Mouse (Mus musculus) CD4-positive, CD25-positive, alpha-beta regulatory T cell, adult 2 months (primary cell): ENCODE measurements at regions not wholly inside any gene's neighbourhood (a gene's known extent, or its start where the extent isn't known, plus 50 kb on each side); places are given as distances from the start of the nearest gene placed in this dataset.

ENCODE experiments used
- DNase-seq: peaks from one replicate; pipeline ENCODE4 v3.0.0-alpha.2; 2012; ENCODE audit warnings: low read depth, low spot score

- DNase-seq = no peak
Observed at GRCm38 (mm10) chr9:46633952-46634351, 314.2 kb upstream of the 4931429L15Rik start.

DNA sequence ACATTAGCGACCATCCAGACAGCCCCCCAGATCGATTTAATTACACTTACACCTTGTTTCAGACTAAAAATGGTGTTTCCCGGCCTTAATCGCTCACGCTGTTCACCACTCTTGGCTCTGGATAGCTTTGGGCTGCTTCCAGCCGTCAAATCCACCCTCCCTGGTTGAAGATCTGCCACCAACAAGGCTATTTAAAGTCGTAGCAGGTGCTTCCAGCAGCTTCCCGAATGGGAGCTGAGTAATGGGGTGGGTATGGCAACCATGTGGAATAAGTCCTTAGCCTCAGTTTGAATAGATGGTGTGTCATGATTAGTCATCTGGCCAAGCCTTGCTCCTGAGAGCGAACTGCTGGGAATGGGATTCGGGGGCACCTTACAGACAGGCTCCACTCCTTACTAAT is 312.8 kb upstream of the 4931429L15Rik start:
- DNase-seq = no peak

- no peak for DNase-seq
Observed at GRCm38 (mm10) chr9:46622255-46622654, 302.5 kb upstream of the 4931429L15Rik start.

DNA sequence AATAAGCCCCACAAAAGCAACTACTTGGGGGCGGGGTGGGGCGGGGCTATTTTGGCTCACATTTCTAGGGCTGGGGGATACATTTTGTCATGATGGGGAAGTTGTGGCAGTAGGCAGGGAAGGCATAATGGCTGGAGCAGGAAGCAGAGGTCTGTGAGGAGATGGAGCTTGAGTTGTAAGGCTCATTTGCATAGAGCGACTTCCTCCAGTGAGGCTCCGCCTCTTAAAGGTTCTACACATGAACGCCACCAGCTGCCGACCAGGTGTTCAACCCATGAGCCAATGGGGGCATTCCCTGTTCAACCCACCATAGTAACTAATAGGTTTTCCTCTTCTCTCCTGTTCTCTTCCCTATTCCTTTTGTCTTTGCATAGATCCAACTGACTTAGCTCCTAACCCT is 302.1 kb upstream of the 4931429L15Rik start:
- no peak for DNase-seq

GRCm38 (mm10) chr9:46610101-46611005 is 290.6 kb upstream of the 4931429L15Rik start:
- no peak for DNase-seq

DNA sequence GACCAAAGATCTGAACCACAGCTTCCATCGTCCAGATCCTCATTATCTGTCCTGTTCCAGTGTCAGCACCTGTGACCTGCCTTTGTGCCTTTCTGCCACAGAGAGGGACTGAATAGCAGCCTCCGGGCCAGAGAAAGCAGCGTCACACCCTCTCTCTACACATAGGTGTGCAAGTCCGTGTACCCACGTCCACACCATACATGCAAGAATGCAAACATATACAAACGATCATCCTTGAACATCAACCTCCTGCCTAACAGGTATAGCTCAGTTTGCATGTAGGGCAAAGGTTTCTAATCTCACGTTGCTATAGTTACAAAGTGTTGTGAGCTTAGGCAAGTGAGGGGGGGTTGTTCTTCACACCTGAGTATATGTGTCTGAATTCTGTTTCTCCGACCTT is 288.9 kb upstream of the 4931429L15Rik start:
- no peak for DNase-seq

DNA sequence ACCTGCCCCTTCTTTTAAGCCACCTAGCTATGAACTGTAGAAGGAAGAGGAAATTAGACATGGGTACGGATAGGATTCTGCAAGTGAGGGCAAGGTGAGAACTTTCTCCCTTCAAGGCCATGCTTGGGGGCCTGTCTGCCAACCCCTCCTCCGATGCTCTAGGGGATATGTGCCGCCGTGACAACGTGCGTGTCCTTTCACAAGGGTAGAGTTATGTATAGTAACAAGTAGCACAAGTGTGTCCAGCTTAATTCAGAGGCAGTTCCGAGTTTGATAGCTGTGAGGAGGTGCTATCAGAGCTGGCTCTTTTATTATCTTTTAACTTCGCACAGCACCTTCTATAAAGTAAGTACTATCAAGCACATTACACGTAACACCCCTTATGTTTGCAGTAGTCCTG is 281.0 kb upstream of the 4931429L15Rik start:
- no peak for DNase-seq

DNA sequence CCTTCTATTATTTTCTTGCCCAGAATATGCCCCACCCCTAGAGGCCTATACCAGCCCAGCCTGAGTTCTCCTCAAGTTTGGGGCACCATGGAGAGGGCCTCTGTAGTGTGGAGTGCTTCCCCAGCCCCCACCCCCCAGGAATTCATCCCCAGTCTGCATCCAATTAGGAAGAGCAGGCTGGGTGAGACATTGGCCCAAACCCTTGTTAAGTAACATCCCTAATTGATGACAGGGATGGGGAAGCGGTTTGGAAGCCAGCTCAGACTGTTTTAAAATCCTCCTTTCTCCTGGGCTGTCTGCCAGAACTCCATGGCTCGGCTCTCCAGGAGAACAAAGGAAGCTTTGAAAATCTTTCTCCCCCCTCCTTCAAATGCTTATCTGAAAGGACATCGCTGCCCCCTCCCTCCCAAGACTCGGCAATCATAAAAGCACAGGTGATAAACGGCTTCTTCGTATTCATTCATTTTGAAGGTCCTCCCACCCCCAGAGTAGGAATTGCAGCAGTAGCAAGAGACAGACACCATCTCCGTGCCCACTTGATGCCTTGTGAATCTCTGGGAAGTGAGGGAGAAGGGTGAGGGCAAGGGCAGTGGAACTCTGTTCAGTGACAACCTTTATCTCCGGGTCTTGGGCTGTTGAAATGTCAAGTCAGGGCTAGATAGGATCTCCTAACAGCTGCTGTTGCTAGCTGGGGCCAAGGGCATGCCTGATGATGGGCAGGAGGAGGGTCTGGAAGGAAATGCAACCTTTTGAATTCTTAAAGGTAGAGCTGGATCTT is 280.3 kb upstream of the 4931429L15Rik start:
- DNase-seq = no peak

GRCm38 (mm10) chr9:46598518-46598917 is 278.7 kb upstream of the 4931429L15Rik start:
- DNase-seq = no peak

- no peak for DNase-seq
Observed at GRCm38 (mm10) chr9:46593444-46593843, 273.7 kb upstream of the 4931429L15Rik start.

DNA sequence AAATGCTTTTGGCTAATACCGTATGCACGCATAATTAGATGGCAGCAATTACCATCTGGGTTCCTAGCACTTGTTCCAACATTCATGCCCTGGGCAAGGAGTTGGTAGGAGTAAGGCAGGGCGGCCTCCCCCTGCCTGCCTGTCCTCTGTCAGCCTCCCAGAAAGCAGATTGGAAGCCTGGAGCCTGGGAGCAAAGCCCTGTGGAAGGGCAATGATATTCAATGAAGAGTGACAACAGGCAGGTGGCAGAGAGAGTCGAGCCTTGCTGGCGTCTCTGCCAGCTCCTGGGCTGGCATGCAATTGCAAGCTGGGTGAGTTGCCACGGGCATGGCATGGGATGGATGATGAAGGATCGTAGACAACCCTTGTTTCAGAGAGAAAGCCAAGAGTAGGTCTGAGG is 273.1 kb upstream of the 4931429L15Rik start:
- no peak for DNase-seq

- DNase-seq = no peak
Observed at GRCm38 (mm10) chr9:46586818-46587217, 267.0 kb upstream of the 4931429L15Rik start.

DNA sequence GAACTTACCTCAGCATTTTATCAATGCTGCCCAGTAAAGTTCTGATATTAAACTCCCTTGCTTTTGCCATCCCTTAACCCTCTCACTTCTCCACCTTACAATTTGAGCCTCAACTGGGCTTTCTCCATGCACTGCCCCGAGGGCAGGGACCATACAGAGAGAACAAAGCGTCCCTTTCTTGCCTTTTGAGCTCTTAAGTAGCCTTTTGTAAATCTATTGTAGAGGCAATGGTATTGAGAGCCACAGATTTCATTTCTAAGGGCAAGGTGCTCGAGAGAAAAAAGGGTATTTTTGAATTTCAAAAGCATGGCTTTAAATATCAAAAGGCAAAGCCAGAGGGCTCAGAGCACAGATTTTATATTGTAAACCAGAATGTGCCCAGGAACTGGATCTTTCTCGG is 262.1 kb upstream of the 4931429L15Rik start:
- no peak for DNase-seq

- no peak for DNase-seq
Observed at GRCm38 (mm10) chr9:46562301-46562700, 242.5 kb upstream of the 4931429L15Rik start.

- DNase-seq = no peak
Observed at GRCm38 (mm10) chr9:46558481-46558880, 238.7 kb upstream of the 4931429L15Rik start.

DNA sequence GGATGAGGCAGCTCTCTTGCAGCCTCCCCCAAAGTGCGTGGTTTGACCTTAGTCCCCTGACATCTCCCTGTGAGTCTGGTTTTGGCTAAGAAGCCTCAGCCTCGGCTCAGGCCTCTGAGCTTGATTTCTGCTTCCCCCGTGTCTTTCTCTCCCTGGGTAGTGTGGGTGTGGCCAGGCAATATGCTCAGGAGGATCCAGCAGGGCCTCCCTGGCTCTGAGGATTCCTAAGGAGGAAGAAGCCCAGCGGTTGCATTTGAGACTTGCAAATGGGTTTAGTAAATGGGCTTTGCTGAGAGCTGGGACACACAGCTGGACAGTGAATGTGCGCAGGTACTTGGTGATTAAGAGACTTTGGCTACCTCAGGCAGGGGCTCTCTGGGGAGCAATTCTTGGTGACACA is 238.0 kb upstream of the 4931429L15Rik start:
- no peak for DNase-seq

DNA sequence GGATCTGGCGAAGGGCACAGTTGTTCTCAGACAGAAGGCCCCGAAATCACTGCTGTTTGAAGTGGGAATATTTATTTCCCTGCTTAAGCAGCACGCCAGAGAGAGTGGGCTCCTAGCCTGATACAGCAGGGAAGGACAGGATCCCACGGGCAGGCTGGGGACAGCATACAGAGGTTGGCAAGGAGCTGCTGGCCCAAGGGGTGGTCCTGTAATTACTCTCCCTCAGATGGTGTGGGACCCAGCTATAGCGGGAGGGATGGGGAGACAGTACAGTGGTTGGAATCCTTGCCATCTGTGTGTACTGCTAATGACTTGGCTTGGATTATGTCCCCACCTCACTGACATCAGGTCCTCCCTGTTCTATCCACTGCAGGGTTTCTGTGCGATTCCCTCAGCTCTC is 235.4 kb upstream of the 4931429L15Rik start:
- no peak for DNase-seq

- no peak for DNase-seq
Observed at GRCm38 (mm10) chr9:46554586-46555152, 234.9 kb upstream of the 4931429L15Rik start.

GRCm38 (mm10) chr9:46549416-46549815 is 229.6 kb upstream of the 4931429L15Rik start:
- no peak for DNase-seq

GRCm38 (mm10) chr9:46544326-46544725 is 224.5 kb upstream of the 4931429L15Rik start:
- DNase-seq = no peak

DNA sequence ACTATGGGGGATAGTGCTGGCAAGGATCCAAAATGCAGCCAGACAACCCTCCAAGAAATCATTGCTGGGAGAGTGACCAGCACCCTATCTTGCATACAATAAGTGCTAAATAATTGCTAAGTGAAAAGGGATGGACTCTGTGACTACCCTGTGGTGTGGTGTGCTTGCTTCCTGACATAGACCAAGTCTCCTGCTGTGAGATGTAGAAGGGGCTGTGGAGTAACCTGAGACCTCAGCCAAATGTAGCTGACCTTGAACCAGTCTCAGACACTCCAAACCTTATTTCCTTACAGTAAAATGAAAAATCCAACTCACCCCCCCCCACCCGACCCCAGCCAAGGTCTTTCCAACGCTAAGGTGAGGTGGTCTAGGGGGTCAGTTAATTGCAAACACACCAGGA is 221.2 kb upstream of the 4931429L15Rik start:
- no peak for DNase-seq

DNA sequence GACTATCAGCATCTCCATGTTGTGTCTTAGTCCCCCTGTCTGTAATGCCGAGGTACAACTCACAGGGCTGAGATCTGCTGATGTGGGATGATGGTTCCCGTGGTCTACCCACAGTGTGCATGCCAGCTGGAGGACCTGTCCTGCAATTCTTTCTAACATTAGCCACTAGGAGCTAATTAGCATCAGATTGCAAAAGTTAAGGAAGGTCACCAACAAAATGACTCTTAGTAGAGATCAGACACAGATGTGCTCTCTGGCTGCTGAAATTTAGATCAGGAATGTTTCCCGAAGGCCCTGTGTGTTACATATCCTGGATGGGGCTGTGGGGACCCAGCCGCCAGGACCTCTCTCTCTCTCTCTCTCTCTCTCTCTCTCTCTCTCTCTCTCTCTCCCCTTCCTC is 218.8 kb upstream of the 4931429L15Rik start:
- no peak for DNase-seq
